Mouse (Mus musculus) liver, embryonic 14.5 days (tissue): ENCODE results near the gene Tbrg4. TPM values are rescaled to one million over a fixed set of nuclear protein-coding genes. Genes with fewer than 3 reads are reported as not detected.
A peak's percentile ranks its signal among the peaks of the same experiment; 100 is the strongest.

Source experiments
- ATAC-seq: fragments of 200-750 bp; cut with Nextera tagmentation; 2 replicates; pipeline ENCODE4 v1.8.0; 2017; ENCODE audit warnings: moderate number of reproducible peaks, mild to moderate bottlenecking, moderate library complexity; ENCODE audit not compliant: insufficient read depth
- DNase-seq, 3 experiments: peaks; one replicate each; pipeline ENCODE4 v3.0.0-alpha.2; 2012 to 2013; ENCODE audit warnings: low read depth in 3 of 3, low spot score in 3 of 3
- H3K27ac ChIP-seq: fragments of 300-500 bp; sonication (generic); 2 replicates; pipeline ENCODE4 v1.5.1; 2014; ENCODE audit warnings: moderate library complexity, mild to moderate bottlenecking, control low read depth, inconsistent platforms
- H3K27me3 ChIP-seq: fragments of 300-500 bp; sonication (generic); 2 replicates; pipeline ENCODE4 v1.6.1; 2014; ENCODE audit warnings: mild to moderate bottlenecking, low read length, moderate library complexity; ENCODE audit not compliant: control insufficient read depth, insufficient read depth
- H3K36me3 ChIP-seq: fragments of 300-500 bp; sonication (generic); replicated peaks from 2 replicates; pipeline ENCODE4 v1.6.1; 2014; ENCODE audit warnings: low read depth; ENCODE audit not compliant: control insufficient read depth, insufficient read depth
- H3K4me1 ChIP-seq, 2 experiments: fragments of 200-500 bp in 1 of 2; fragments of 300-500 bp in 1 of 2; sonication (generic) in 1 of 2; replicated peaks; 2 replicates each; pipeline ENCODE4 v1.6.1; 2012 to 2014; ENCODE audit warnings: antibody characterized with exemption in 1 of 2, inconsistent platforms in 1 of 2, low read length in 1 of 2; ENCODE audit not compliant: control insufficient read depth in 2 of 2, insufficient read depth in 2 of 2
- H3K4me2 ChIP-seq: fragments of 300-500 bp; sonication (generic); 2 replicates; pipeline ENCODE4 v1.6.1; 2014; ENCODE audit warnings: low read depth, mild to moderate bottlenecking, control low read depth, moderate library complexity
- H3K4me3 ChIP-seq, 2 experiments: fragments of 200-500 bp in 1 of 2; fragments of 300-500 bp in 1 of 2; sonication (generic) in 1 of 2; 2 replicates each; pipeline ENCODE4 v1.5.1; 2012 to 2014; ENCODE audit warnings: low read depth in 2 of 2, low read length in 2 of 2, mild to moderate bottlenecking in 2 of 2, control low read depth in 1 of 2, inconsistent platforms in 1 of 2, moderate library complexity in 1 of 2; ENCODE audit not compliant: insufficient read depth in 1 of 2
- H3K9ac ChIP-seq: fragments of 300-500 bp; sonication (generic); replicated peaks from 2 replicates; pipeline ENCODE4 v1.6.1; 2014; ENCODE audit warnings: mild to moderate bottlenecking, control low read depth, moderate library complexity
- H3K9me3 ChIP-seq: fragments of 300-500 bp; sonication (generic); 2 replicates; pipeline ENCODE4 v1.6.1; 2016; ENCODE audit warnings: low read length, mixed read lengths; ENCODE audit not compliant: control insufficient read depth
- CTCF ChIP-seq: IDR thresholded peaks from 2 replicates; pipeline ENCODE4 v1.5.1; 2016; ENCODE audit warnings: antibody characterized with exemption, low read depth, control low read depth
- EP300 ChIP-seq: IDR thresholded peaks from 2 replicates; pipeline ENCODE4 v1.6.1; 2016; ENCODE audit warnings: antibody characterized with exemption, low read depth
- WGBS: fragments of 180-500 bp; shearing (Covaris S2); extraction: QIAGEN DNeasy Blood & Tissue Kit; methylation state at CpG from one replicate; pipeline ENCODE4 v1.1.7; 2014; ENCODE audit not compliant: insufficient replicate concordance; 5-methylcytosine and 5-hydroxymethylcytosine counted together
- polyA plus RNA-seq, 2 experiments: library from polyadenylated mRNA; depleted of rRNA in 1 of 2; stranded (reverse) in 1 of 2; unstranded in 1 of 2; fragments of >200 nt; fragmentation: Nextera tagmentation in 1 of 2; extraction: Ambion mirVana in 1 of 2; gene quantifications; 2 replicates each; pipeline versions ENCODE4 v1.2.1 to v1.2.3; 2012 to 2014

The Tbrg4 gene
- polyA plus RNA-seq, 2 experiments, result 27.7 to 55.1 TPM

- no peaks in the 10 kb centered on the region for H3K36me3 ChIP-seq
- TF ChIP-seq CTCF, result no peak
- no peak for TF ChIP-seq EP300
- ATAC-seq (no peak), DNase-seq (no peak)
- peaks cover 36% of the 10 kb centered on the region for H3K27me3 ChIP-seq
- no peaks in the 10 kb centered on the region for H3K9me3 ChIP-seq
- H3K4me2 ChIP-seq, result peak within 1 kb of the TSS; percentile 19; the same call in 1 of the 2 replicates
- 8% methylated on average over 39 of the region's 41 CpGs for WGBS
- no peak within 1 kb of the TSS for H3K4me3 ChIP-seq
- H3K27ac ChIP-seq, result no peak within 1 kb of the TSS
- no peak within 1 kb of the TSS for H3K9ac ChIP-seq
- no peaks in the 10 kb centered on the region for H3K4me1 ChIP-seq
Measured at GRCm38 (mm10) chr11:6605491-6606399, 20.1 kb downstream of the Tbrg4 start, which contains the start of gene Nacad. Gene Nacad, minus strand, starts transcription at chr11:6606053.

DNA sequence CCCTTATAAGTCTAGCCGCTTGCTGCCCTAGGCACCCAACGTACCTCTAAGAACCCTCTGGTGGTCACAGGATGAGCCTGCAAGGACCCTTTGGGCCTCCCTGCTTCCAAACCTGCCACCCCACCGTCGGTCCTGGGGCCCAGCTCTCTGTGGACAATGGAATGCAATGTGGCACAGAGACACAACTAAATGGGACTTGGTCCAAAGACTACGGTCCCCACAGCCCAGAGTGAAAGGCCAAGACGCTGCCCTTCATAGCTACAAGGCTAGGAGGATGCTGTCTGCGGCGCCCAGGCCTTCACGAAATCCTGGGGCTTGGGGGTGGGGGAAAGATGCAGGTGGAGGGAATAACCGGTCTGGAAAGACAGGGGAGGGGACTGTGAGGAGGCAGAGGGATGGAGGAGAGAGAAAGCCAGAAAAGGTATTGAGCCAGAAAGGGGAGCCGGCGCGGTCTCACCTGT is 20.8 kb downstream of the Tbrg4 start:
- peak; percentile 20; the same call in 1 of the 2 replicates for TF ChIP-seq CTCF
- no peak for TF ChIP-seq EP300
- H3K9me3 ChIP-seq, result no peaks in the 10 kb centered on the region
- H3K4me2 ChIP-seq, result peak overlapping the region; percentile 19; the same call in 1 of the 2 replicates
- no peak overlapping the region for H3K27ac ChIP-seq
- H3K36me3 ChIP-seq, result no peaks in the 10 kb centered on the region
- no peak overlapping the region for H3K9ac ChIP-seq
- peaks cover 36% of the 10 kb centered on the region for H3K27me3 ChIP-seq
- no peak for DNase-seq
- no peak overlapping the region for H3K4me3 ChIP-seq
- ATAC-seq, result no peak
- H3K4me1 ChIP-seq, result peaks cover 2 to 5% of the 10 kb centered on the region in 2 experiments; a peak in 3 of 4 replicates
- 20% methylated on average over 13 of the region's 13 CpGs for WGBS

DNA sequence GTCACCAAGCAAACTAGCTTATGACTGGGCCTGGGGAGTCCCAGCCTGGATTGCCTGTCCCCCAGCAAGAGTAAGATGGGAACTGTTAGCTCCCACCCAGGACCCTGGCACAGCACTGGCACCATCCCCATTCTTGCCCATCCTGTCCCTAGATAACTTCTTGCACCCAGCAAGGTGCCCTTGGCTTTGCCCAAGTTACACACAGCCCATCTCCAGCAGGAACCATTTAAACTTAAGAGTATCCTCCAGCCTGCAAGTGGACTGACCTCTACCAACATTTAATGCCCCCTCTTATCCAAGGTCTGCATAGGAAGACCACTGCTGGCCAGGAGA is 21.3 kb downstream of the Tbrg4 start:
- Histone ChIP-seq H3K4me3 (no peak overlapping the region), H3K36me3 (no peaks in the 10 kb centered on the region), H3K27ac (no peak overlapping the region), H3K9ac (no peak overlapping the region), H3K9me3 (no peaks in the 10 kb centered on the region), H3K4me1 (peaks cover 4 to 10% of the 10 kb centered on the region in 2 experiments; a peak in 3 of 4 replicates), H3K27me3 (peaks cover 36% of the 10 kb centered on the region), H3K4me2 (no peak overlapping the region)
- DNase-seq (no peak), ATAC-seq (no peak)
- no peak for TF ChIP-seq EP300
- TF ChIP-seq CTCF, result no peak

DNA sequence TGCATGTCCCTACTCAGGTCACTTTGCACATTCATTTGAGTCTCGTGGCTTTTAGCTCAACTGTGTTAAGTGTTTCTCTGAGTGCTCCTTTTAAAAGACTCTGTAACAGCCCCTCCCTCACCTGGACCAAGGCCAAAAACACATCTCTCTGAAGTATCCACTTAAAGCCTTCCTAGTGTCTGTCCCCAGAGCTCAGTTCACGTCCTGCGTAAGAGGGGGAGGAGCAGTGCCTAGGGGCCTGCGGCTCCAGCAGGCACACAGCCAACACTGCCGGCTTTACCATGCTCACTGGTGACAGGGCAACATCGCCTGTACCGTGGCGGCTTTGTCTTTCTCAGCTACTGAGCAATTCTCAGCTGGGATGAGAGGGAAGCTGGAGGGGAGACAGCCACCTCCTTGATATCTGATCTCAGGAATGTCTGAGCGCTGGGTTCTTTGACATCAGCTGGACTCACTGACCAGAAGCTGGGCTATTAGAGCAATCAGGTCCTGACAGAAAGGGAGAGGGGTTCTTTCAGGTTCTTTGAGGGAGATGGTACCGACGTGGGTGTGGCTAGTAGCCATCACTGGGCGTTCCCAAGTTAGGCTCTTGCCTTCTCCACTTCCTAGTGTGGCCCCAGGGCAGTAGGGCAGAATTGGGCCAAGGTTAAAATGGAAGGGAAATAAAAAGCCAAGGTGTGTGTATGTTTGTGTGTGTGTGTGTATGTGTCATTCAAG is 21.8 kb downstream of the Tbrg4 start:
- Histone ChIP-seq H3K36me3 (no peaks in the 10 kb centered on the region), H3K27ac (no peak overlapping the region), H3K4me1 (peaks cover 4 to 10% of the 10 kb centered on the region in 2 experiments; a peak in 3 of 4 replicates), H3K9me3 (no peaks in the 10 kb centered on the region), H3K4me3 (no peak overlapping the region), H3K4me2 (no peak overlapping the region), H3K27me3 (peaks cover 36% of the 10 kb centered on the region), H3K9ac (no peak overlapping the region)
- ATAC-seq, result no peak
- 32% methylated on average over 12 of the region's 12 CpGs for WGBS
- no peak for TF ChIP-seq CTCF
- TF ChIP-seq EP300, result no peak
- no peak for DNase-seq

- no peak overlapping the region for H3K4me2 ChIP-seq
- TF ChIP-seq EP300 (no peak), CTCF (no peak)
- no peak overlapping the region for H3K9ac ChIP-seq
- no peak for ATAC-seq
- H3K27ac ChIP-seq, result no peak overlapping the region
- H3K27me3 ChIP-seq, result peaks cover 36% of the 10 kb centered on the region
- no peaks in the 10 kb centered on the region for H3K9me3 ChIP-seq
- no peaks in the 10 kb centered on the region for H3K36me3 ChIP-seq
- WGBS, result 70% methylated on average over 9 of the region's 9 CpGs
- DNase-seq, result no peak
- H3K4me1 ChIP-seq, result peaks cover 4 to 10% of the 10 kb centered on the region in 2 experiments; a peak in 3 of 4 replicates
- no peak overlapping the region for H3K4me3 ChIP-seq
Measured at GRCm38 (mm10) chr11:6603224-6603623, 22.6 kb downstream of the Tbrg4 start.
